Mouse (Mus musculus): ENCODE results near the gene Xpot. TPM values are rescaled to one million over a fixed set of nuclear protein-coding genes. Genes with fewer than 3 reads are reported as not detected.

Xpot gene
- polyA plus RNA-seq, 1 experiment from 2014 or later, result 55.5 TPM

- peaks cover 15% of the 10 kb centered on the region for H3K4me1 ChIP-seq (ENCODE audit: control insufficient read depth, insufficient read depth, low read length)
- H3K36me3 ChIP-seq (ENCODE audit: control insufficient read depth, insufficient read depth, low read length), result no peaks in the 10 kb centered on the region
- ATAC-seq (ENCODE audit: low FRiP score) (no peak), DNase-seq (ENCODE audit: low spot score, missing footprints) (peak; percentile 96)
- peaks cover 32% of the 10 kb centered on the region for H3K27me3 ChIP-seq (ENCODE audit: control insufficient read depth, insufficient read depth, low read length)
- peak overlapping the region; percentile 96 for H3K4me2 ChIP-seq
- no peak overlapping the region for H3K27ac ChIP-seq (ENCODE audit: low read depth, low read length)
- peak overlapping the region; percentile 54; the same call in 1 of the 2 replicates for H3K9ac ChIP-seq (ENCODE audit: low read length)
- no peaks in the 10 kb centered on the region for H3K9me3 ChIP-seq (ENCODE audit: control insufficient read depth, low read length)
- H3K4me3 ChIP-seq (ENCODE audit: low read depth, low read length), result peak overlapping the region; percentile 55
- WGBS, result 6% methylated on average over 28 of the region's 28 CpGs
Measured at GRCm38 (mm10) chr10:121642054-121642947, 16.2 kb upstream of the Xpot start.

- ATAC-seq (ENCODE audit: low FRiP score) (peak; percentile 66), DNase-seq (ENCODE audit: low spot score, missing footprints) (peak; percentile 95)
- no peak within 1 kb of the TSS for H3K27ac ChIP-seq (ENCODE audit: low read depth, low read length)
- H3K4me2 ChIP-seq, result peak within 1 kb of the TSS; percentile 96
- WGBS, result under 1% methylated on average over 69 of the region's 69 CpGs
- peaks cover 32% of the 10 kb centered on the region for H3K27me3 ChIP-seq (ENCODE audit: control insufficient read depth, insufficient read depth, low read length)
- H3K36me3 ChIP-seq (ENCODE audit: control insufficient read depth, insufficient read depth, low read length), result no peaks in the 10 kb centered on the region
- peak within 1 kb of the TSS; percentile 55 for H3K4me3 ChIP-seq (ENCODE audit: low read depth, low read length)
- H3K9ac ChIP-seq (ENCODE audit: low read length), result peak within 1 kb of the TSS; percentile 54
- peaks cover 15% of the 10 kb centered on the region for H3K4me1 ChIP-seq (ENCODE audit: control insufficient read depth, insufficient read depth, low read length)
- no peaks in the 10 kb centered on the region for H3K9me3 ChIP-seq (ENCODE audit: control insufficient read depth, low read length)
Measured at GRCm38 (mm10) chr10:121641272-121642053, 15.3 kb upstream of the Xpot start, which contains the start of gene D930020B18Rik. Gene D930020B18Rik, plus strand, starts transcription at chr10:121641588.

GRCm38 (mm10) chr10:121640944-121641271 lies 14.8 kb upstream of the Xpot start:
- Histone ChIP-seq H3K9ac (ENCODE audit: low read length) (peak overlapping the region; percentile 27), H3K27ac (ENCODE audit: low read depth, low read length) (no peak overlapping the region), H3K4me1 (ENCODE audit: control insufficient read depth, insufficient read depth, low read length) (peaks cover 15% of the 10 kb centered on the region), H3K4me3 (ENCODE audit: low read depth, low read length) (peak overlapping the region; percentile 55), H3K9me3 (ENCODE audit: control insufficient read depth, low read length) (no peaks in the 10 kb centered on the region), H3K36me3 (ENCODE audit: control insufficient read depth, insufficient read depth, low read length) (no peaks in the 10 kb centered on the region), H3K27me3 (ENCODE audit: control insufficient read depth, insufficient read depth, low read length) (peaks cover 32% of the 10 kb centered on the region), H3K4me2 (peak overlapping the region; percentile 96)
- WGBS, result 21% methylated on average over 10 of the region's 10 CpGs
- ATAC-seq (ENCODE audit: low FRiP score) (peak; percentile 12; the same call in 1 of the 2 replicates), DNase-seq (ENCODE audit: low spot score, missing footprints) (peak; percentile 92)

- peak; percentile 93 for DNase-seq (ENCODE audit: low spot score, missing footprints)
- Histone ChIP-seq H3K4me1 (ENCODE audit: control insufficient read depth, insufficient read depth, low read length) (peaks cover 15% of the 10 kb centered on the region), H3K36me3 (ENCODE audit: control insufficient read depth, insufficient read depth, low read length) (no peaks in the 10 kb centered on the region), H3K9me3 (ENCODE audit: control insufficient read depth, low read length) (no peaks in the 10 kb centered on the region), H3K4me3 (ENCODE audit: low read depth, low read length) (no peak overlapping the region), H3K27ac (ENCODE audit: low read depth, low read length) (no peak overlapping the region), H3K9ac (ENCODE audit: low read length) (no peak overlapping the region), H3K4me2 (peak overlapping the region; percentile 96; the same call in 1 of the 2 replicates), H3K27me3 (ENCODE audit: control insufficient read depth, insufficient read depth, low read length) (peaks cover 32% of the 10 kb centered on the region)
- peak; percentile 52 for ATAC-seq (ENCODE audit: low FRiP score)
- 54% methylated on average over 6 of the region's 6 CpGs for WGBS
Measured at GRCm38 (mm10) chr10:121640150-121640930, 14.2 kb upstream of the Xpot start.

- Histone ChIP-seq H3K4me3 (ENCODE audit: low read depth, low read length) (no peak overlapping the region), H3K9ac (ENCODE audit: low read length) (no peak overlapping the region), H3K27ac (ENCODE audit: low read depth, low read length) (no peak overlapping the region), H3K27me3 (ENCODE audit: control insufficient read depth, insufficient read depth, low read length) (peaks cover 32% of the 10 kb centered on the region), H3K36me3 (ENCODE audit: control insufficient read depth, insufficient read depth, low read length) (no peaks in the 10 kb centered on the region), H3K4me1 (ENCODE audit: control insufficient read depth, insufficient read depth, low read length) (peaks cover 15% of the 10 kb centered on the region), H3K4me2 (no peak overlapping the region), H3K9me3 (ENCODE audit: control insufficient read depth, low read length) (no peaks in the 10 kb centered on the region)
- DNase-seq (ENCODE audit: low spot score, missing footprints) (no peak), ATAC-seq (ENCODE audit: low FRiP score) (no peak)
- 79% methylated on average over 5 of the region's 5 CpGs for WGBS
Measured at GRCm38 (mm10) chr10:121639573-121639972, 13.4 kb upstream of the Xpot start.

- 87% methylated on average over 6 of the region's 6 CpGs for WGBS
- H3K4me3 ChIP-seq (ENCODE audit: low read depth, low read length), result no peak overlapping the region
- peaks cover 6% of the 10 kb centered on the region; the same call in 1 of the 2 replicates for H3K4me1 ChIP-seq (ENCODE audit: control insufficient read depth, insufficient read depth, low read length)
- H3K9me3 ChIP-seq (ENCODE audit: control insufficient read depth, low read length), result no peaks in the 10 kb centered on the region
- no peak overlapping the region for H3K27ac ChIP-seq (ENCODE audit: low read depth, low read length)
- DNase-seq (ENCODE audit: low spot score, missing footprints) (peak; percentile 53), ATAC-seq (ENCODE audit: low FRiP score) (no peak)
- H3K4me2 ChIP-seq, result no peak overlapping the region
- H3K9ac ChIP-seq (ENCODE audit: low read length), result no peak overlapping the region
- peaks cover 6% of the 10 kb centered on the region for H3K27me3 ChIP-seq (ENCODE audit: control insufficient read depth, insufficient read depth, low read length)
- H3K36me3 ChIP-seq (ENCODE audit: control insufficient read depth, insufficient read depth, low read length), result no peaks in the 10 kb centered on the region
Measured at GRCm38 (mm10) chr10:121636276-121636675, 10.1 kb upstream of the Xpot start.

GRCm38 (mm10) chr10:121634159-121634558 lies 8.0 kb upstream of the Xpot start:
- no peaks in the 10 kb centered on the region for H3K4me1 ChIP-seq (ENCODE audit: control insufficient read depth, insufficient read depth, low read length)
- H3K4me2 ChIP-seq, result no peak overlapping the region
- no peak for DNase-seq (ENCODE audit: low spot score, missing footprints)
- ATAC-seq (ENCODE audit: low FRiP score), result no peak
- H3K9ac ChIP-seq (ENCODE audit: low read length), result no peak overlapping the region
- WGBS, result 64% methylated on average over 1 of the region's 1 CpGs
- H3K27ac ChIP-seq (ENCODE audit: low read depth, low read length), result no peak overlapping the region
- H3K9me3 ChIP-seq (ENCODE audit: control insufficient read depth, low read length), result no peaks in the 10 kb centered on the region
- no peak overlapping the region for H3K4me3 ChIP-seq (ENCODE audit: low read depth, low read length)
- H3K36me3 ChIP-seq (ENCODE audit: control insufficient read depth, insufficient read depth, low read length), result no peaks in the 10 kb centered on the region
- no peaks in the 10 kb centered on the region for H3K27me3 ChIP-seq (ENCODE audit: control insufficient read depth, insufficient read depth, low read length)

GRCm38 (mm10) chr10:121628561-121629040 lies 2.5 kb upstream of the Xpot start:
- ATAC-seq (ENCODE audit: low FRiP score) (no peak), DNase-seq (ENCODE audit: low spot score, missing footprints) (no peak)
- no peak overlapping the region for H3K4me3 ChIP-seq (ENCODE audit: low read depth, low read length)
- H3K27me3 ChIP-seq (ENCODE audit: control insufficient read depth, insufficient read depth, low read length), result no peaks in the 10 kb centered on the region
- H3K9ac ChIP-seq (ENCODE audit: low read length), result no peak overlapping the region
- peaks cover 4% of the 10 kb centered on the region; the same call in 1 of the 2 replicates for H3K4me1 ChIP-seq (ENCODE audit: control insufficient read depth, insufficient read depth, low read length)
- 89% methylated on average over 6 of the region's 6 CpGs for WGBS
- H3K27ac ChIP-seq (ENCODE audit: low read depth, low read length), result no peak overlapping the region
- no peaks in the 10 kb centered on the region for H3K9me3 ChIP-seq (ENCODE audit: control insufficient read depth, low read length)
- no peaks in the 10 kb centered on the region for H3K36me3 ChIP-seq (ENCODE audit: control insufficient read depth, insufficient read depth, low read length)
- no peak overlapping the region for H3K4me2 ChIP-seq

Measured in midbrain, embryonic 11.5 days (tissue).